Mouse (Mus musculus) midbrain, embryonic 11.5 days (tissue): Measurements from ENCODE around the gene Sipa1. TPM values are rescaled to one million over a fixed set of nuclear protein-coding genes. Genes with fewer than 3 reads are reported as not detected.

Source experiments
- ATAC-seq: fragments of 200-750 bp; cut with Nextera tagmentation; 2 replicates; pipeline ENCODE4 v1.8.0; 2017; ENCODE audit warnings: moderate TSS enrichment, moderate library complexity; ENCODE audit not compliant: low FRiP score
- DNase-seq: peaks from one replicate; pipeline ENCODE4 v3.0.0; 2015; ENCODE audit warnings: low spot score; ENCODE audit errors: missing footprints
- H3K27ac ChIP-seq: fragments of 300-500 bp; sonication (generic); 2 replicates; pipeline ENCODE4 v1.5.1; 2014; ENCODE audit warnings: low read depth, low read length
- H3K27me3 ChIP-seq: fragments of 300-500 bp; sonication (generic); 2 replicates; pipeline ENCODE4 v1.6.1; 2014; ENCODE audit warnings: mild to moderate bottlenecking, low read length, moderate library complexity, mixed read lengths; ENCODE audit not compliant: control insufficient read depth, insufficient read depth
- H3K36me3 ChIP-seq: fragments of 300-500 bp; sonication (generic); 2 replicates; pipeline ENCODE4 v1.6.1; 2014; ENCODE audit warnings: mild to moderate bottlenecking, low read length, moderate library complexity, mixed read lengths; ENCODE audit not compliant: control insufficient read depth, insufficient read depth
- H3K4me1 ChIP-seq: fragments of 300-500 bp; sonication (generic); 2 replicates; pipeline ENCODE4 v1.6.1; 2014; ENCODE audit warnings: low read length; ENCODE audit not compliant: control insufficient read depth, insufficient read depth
- H3K4me2 ChIP-seq: fragments of 300-500 bp; sonication (generic); 2 replicates; pipeline ENCODE4 v1.6.1; 2014; ENCODE audit warnings: mild to moderate bottlenecking, moderate library complexity
- H3K4me3 ChIP-seq: fragments of 300-500 bp; sonication (generic); 2 replicates; pipeline ENCODE4 v1.5.1; 2014; ENCODE audit warnings: low read depth, low read length
- H3K9ac ChIP-seq: fragments of 300-500 bp; sonication (generic); 2 replicates; pipeline ENCODE4 v1.6.1; 2014; ENCODE audit warnings: low read length
- H3K9me3 ChIP-seq: fragments of 300-500 bp; sonication (generic); 2 replicates; pipeline ENCODE4 v1.6.1; 2016; ENCODE audit warnings: low read length; ENCODE audit not compliant: control insufficient read depth
- WGBS: fragments of 180-500 bp; shearing (Covaris S2); extraction: QIAGEN DNeasy Blood & Tissue Kit; methylation state at CpG from one replicate; pipeline ENCODE4 v1.1.7; 2014; 5-methylcytosine and 5-hydroxymethylcytosine counted together
- polyA plus RNA-seq: library from polyadenylated mRNA; unstranded; fragments of >200 nt; fragmentation: Nextera tagmentation; extraction: Ambion mirVana; gene quantifications from 2 replicates; pipeline ENCODE4 v1.2.1, GENCODE M21; 2014

The Sipa1 gene
- polyA plus RNA-seq, 1 experiment from 2014 or later, result 10.9 TPM

DNA sequence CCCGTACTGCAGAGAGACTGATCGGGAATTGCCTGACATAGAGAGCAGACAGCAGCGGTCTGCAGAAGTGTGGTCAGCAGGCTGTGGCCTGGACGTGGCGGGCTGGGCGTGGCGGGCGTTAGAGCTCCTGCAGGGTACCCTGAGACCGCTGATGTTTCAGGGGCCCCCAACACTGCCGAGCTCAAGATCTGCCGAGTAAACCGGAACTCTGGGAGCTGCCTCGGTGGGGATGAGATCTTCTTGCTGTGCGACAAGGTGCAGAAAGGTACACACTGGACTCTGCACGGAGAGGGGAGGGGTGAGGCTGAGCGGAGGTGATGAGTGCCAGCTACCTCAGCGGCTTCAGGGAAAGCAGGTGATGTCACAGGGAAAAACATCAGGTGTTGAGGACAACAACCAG, 22.5 kb downstream of the Sipa1 start:
- H3K36me3 ChIP-seq, result peaks cover 22% of the 10 kb centered on the region

DNA sequence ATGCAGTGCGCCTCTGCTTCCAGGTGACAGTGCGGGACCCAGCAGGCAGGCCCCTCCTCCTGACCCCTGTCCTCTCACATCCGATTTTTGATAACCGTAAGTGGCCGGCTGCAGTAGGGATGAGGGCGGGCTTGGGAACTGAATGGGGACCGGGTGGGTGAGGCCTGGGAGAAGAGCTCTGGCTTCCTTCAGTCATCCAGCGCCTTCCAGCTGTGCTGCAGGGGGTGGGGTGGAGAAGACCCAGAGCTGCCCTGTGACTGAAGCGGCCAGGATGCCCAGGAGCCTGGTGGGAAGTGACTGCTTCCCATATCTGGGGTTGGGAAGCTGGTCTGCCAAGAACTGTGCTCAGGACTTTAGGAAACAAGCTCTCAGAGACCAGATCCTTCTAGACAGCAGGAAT, 23.2 kb downstream of the Sipa1 start:
- ATAC-seq, result no peak
- Histone ChIP-seq H3K27ac (no peak overlapping the region), H3K27me3 (no peaks in the 10 kb centered on the region), H3K36me3 (peaks cover 22% of the 10 kb centered on the region), H3K4me2 (no peak overlapping the region), H3K9me3 (no peaks in the 10 kb centered on the region), H3K4me1 (peaks cover 14% of the 10 kb centered on the region), H3K9ac (no peak overlapping the region), H3K4me3 (no peak overlapping the region)
- 79% methylated on average over 9 of the region's 9 CpGs for WGBS
- DNase-seq, result no peak

More for the DNA sequence above, 22.5 kb downstream of the Sipa1 start:
- Histone ChIP-seq H3K27me3 (no peaks in the 10 kb centered on the region), H3K4me1 (peaks cover 14% of the 10 kb centered on the region), H3K9ac (no peak overlapping the region), H3K27ac (no peak overlapping the region), H3K4me2 (no peak overlapping the region), H3K4me3 (no peak overlapping the region), H3K9me3 (no peaks in the 10 kb centered on the region)
- ATAC-seq, result no peak
- no peak for DNase-seq
- 96% methylated on average over 17 of the region's 17 CpGs for WGBS

DNA sequence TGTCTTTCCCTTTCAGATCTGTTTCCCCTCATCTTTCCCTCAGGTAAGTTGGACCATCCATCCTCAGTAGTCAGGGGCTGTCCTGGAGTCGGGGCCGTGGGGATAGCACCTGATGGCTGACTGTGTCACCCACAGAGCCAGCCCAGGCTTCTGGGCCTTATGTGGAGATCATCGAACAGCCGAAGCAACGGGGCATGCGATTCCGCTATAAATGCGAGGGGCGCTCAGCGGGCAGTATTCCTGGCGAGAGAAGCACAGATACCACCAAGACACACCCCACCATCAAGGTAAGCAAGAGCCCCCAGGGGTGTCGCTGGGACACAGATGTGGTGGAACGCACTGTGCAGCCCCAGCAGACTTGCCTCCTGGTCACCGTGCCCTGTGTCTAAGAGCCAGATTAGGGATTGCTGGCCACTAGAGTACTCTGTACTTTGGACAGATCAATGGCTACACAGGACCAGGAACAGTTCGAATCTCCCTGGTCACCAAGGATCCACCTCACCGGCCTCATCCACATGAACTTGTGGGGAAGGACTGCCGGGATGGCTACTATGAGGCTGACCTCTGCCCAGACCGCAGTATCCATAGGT, 25.0 kb downstream of the Sipa1 start:
- no peak overlapping the region for H3K27ac ChIP-seq
- H3K9ac ChIP-seq, result peak overlapping the region; percentile 87
- DNase-seq (no peak), ATAC-seq (no peak)
- peak overlapping the region; percentile 86 for H3K4me2 ChIP-seq
- no peaks in the 10 kb centered on the region for H3K9me3 ChIP-seq
- 91% methylated on average over 18 of the region's 18 CpGs for WGBS
- peak overlapping the region; percentile 80 for H3K4me3 ChIP-seq
- H3K4me1 ChIP-seq, result peaks cover 14% of the 10 kb centered on the region
- no peaks in the 10 kb centered on the region for H3K27me3 ChIP-seq
- H3K36me3 ChIP-seq, result peaks cover 19% of the 10 kb centered on the region

DNA sequence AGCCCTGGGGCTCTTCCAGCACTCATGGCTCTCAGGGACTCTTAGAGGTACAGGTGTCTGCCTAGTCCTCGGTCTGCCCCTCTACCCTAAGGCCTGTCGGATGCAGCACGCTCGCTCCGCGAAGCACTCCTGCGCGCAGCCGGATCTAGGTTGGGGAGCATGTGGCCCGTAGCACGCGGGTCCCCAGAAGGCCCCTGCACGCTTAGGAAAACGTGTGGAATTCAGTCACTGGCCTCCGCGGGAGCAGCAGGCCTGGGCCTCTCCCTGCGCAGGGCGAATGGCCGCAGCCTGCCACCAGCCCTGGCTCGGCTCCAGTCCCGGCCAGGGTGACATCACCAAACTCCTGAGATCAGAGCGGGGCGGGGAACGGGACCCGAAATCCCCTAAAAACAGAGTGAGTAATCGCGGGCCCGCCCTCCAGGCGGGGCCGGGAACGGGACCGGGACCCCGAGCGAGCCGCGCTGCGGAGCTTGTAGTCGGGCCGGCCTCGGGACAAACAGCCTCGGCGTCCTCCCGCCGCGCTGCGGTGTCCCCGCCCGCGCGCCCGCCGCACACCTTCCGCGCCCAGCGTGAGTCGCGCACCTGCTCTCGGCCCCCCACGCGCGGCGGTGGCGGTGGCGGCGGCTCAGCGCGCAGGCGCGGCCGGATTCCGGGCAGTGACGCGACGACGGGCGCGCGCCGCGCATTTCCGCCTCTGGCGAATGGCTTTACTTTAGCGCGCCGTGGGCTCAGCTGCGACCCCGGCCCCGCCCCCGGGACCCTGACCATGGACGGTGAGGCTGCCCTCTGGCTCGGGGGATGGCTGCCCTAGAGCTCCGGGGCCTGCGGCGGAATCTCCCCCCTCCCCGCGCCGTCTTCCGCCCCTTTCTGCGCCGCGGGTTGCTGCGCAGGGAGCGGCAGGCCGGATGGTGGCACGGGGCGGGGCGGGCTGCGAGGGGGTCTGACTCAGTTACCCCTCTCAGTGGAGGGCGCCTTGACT, 26.1 kb downstream of the Sipa1 start, which contains the start of gene Rela:
Gene Rela (plus strand): TSS at position 415 of the 979 bp plus-strand sequence.
- WGBS, result under 1% methylated on average over 91 of the region's 109 CpGs
- Histone ChIP-seq H3K27me3 (no peaks in the 10 kb centered on the region), H3K9ac (peak within 1 kb of the TSS; percentile 87), H3K9me3 (no peaks in the 10 kb centered on the region), H3K36me3 (peaks cover 16% of the 10 kb centered on the region), H3K4me3 (peak within 1 kb of the TSS; percentile 80), H3K4me1 (peaks cover 14% of the 10 kb centered on the region), H3K4me2 (peak within 1 kb of the TSS; percentile 86), H3K27ac (peak within 1 kb of the TSS; percentile 73)
- peak; percentile 98 for DNase-seq
- peak; percentile 89 for ATAC-seq

DNA sequence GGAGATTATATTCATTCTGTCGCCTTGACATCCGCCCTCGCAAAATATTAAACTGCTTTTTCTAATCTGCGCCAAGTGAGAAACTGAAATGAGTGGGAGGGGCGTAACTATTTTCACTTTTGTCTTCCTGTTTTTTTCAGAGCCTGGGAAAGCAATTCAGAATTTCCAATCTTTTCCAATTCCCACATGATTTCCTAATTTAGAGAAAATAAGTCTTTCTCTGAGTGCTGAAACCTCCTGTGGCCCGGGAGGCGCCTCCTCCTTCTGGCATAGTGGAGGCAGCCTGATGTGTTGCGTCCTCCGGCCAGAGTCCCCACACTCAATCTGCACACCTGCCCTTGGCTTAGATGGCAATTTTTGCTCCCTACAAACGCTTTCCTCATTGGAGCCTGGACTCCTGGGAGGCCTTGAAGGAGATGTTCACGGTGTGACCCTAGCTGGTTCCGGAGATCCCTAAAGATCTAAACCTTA, 26.9 kb downstream of the Sipa1 start:
- H3K27ac ChIP-seq, result peak overlapping the region; percentile 73
- WGBS, result 44% methylated on average over 12 of the region's 12 CpGs
- H3K36me3 ChIP-seq, result peaks cover 12% of the 10 kb centered on the region
- H3K9ac ChIP-seq, result peak overlapping the region; percentile 87
- H3K27me3 ChIP-seq, result no peaks in the 10 kb centered on the region
- peak overlapping the region; percentile 80 for H3K4me3 ChIP-seq
- ATAC-seq (peak; percentile 6; the same call in 1 of the 2 replicates), DNase-seq (no peak)
- H3K9me3 ChIP-seq, result no peaks in the 10 kb centered on the region
- H3K4me1 ChIP-seq, result peaks cover 14% of the 10 kb centered on the region
- peak overlapping the region; percentile 86 for H3K4me2 ChIP-seq

DNA sequence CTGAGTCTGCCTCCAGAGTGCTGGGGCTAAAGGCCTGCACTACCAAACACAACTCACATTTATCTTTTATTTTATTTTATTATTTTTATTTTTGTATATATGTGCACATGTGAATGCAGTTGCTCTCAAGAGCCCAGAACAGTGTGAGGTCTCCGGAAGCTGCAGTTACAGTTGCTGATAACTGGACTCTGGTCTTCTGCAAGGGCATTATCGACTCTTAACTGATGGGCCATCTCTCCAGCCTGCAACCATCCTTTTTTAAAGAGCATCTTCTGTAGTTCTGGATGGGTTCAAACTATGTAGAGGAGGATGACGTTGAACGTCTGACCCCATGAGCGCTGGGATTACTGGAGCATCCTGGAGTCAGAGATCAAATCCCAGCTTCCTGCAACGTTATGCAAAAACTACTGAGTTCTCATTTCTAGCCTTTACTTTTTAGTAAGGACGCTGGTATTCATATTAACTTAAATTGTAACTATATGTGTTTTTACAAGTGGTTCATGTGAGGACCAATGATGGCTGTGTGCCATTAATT, 27.4 kb downstream of the Sipa1 start:
- Histone ChIP-seq H3K27ac (no peak overlapping the region), H3K9ac (peak overlapping the region; percentile 87; the same call in 1 of the 2 replicates), H3K9me3 (no peaks in the 10 kb centered on the region), H3K27me3 (no peaks in the 10 kb centered on the region), H3K36me3 (peaks cover 7% of the 10 kb centered on the region), H3K4me1 (peaks cover 14% of the 10 kb centered on the region), H3K4me2 (peak overlapping the region; percentile 86; the same call in 1 of the 2 replicates), H3K4me3 (no peak overlapping the region)
- ATAC-seq (no peak), DNase-seq (no peak)
- WGBS, result 82% methylated on average over 7 of the region's 7 CpGs

DNA sequence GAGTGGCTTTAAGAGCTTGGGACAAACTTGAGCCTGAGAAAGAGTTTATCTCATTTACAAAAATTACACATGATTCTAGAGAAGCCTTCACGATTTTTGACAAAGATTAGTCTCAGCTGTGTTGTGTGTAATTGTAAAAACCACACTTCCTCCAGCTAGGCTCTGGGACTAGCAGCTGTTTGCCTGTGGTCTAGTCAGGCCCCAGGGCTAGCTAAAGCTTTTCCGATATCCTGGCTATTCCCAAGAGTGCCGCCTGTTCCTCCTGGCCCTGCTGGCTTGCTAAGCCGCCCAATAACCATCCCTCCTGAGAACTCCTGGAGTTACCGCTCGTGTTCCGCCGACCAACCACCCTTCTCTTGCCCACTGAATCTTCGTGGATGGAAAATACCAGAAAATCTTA, 31.4 kb downstream of the Sipa1 start:
- ATAC-seq (no peak), DNase-seq (no peak)
- H3K9me3 ChIP-seq, result no peaks in the 10 kb centered on the region
- H3K9ac ChIP-seq, result no peak overlapping the region
- H3K36me3 ChIP-seq, result no peaks in the 10 kb centered on the region
- H3K27ac ChIP-seq, result no peak overlapping the region
- H3K27me3 ChIP-seq, result no peaks in the 10 kb centered on the region
- H3K4me2 ChIP-seq, result no peak overlapping the region
- H3K4me3 ChIP-seq, result no peak overlapping the region
- peaks cover 8% of the 10 kb centered on the region for H3K4me1 ChIP-seq
- 78% methylated on average over 9 of the region's 9 CpGs for WGBS

DNA sequence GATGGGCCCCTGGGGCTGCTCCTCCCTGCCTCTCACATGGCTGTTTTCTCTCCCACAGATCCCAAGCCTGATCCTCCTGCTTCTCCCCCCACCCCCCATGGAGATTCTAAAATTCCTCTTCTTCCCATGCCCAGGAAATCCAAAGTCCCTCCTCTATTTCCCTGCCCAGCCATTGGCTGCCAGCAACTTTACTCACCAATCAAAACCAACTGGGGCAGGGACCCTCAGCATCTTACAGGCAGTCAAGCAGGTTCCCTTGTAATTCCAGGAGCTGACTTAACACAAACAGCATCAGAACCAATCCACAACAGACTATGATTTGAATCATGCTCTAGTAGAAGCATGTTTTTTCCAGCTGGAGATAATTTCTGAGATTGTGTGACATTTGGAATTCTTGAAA, 33.6 kb downstream of the Sipa1 start:
- ATAC-seq (no peak), DNase-seq (no peak)
- H3K4me1 ChIP-seq, result no peaks in the 10 kb centered on the region
- H3K36me3 ChIP-seq, result no peaks in the 10 kb centered on the region
- no peaks in the 10 kb centered on the region for H3K27me3 ChIP-seq
- H3K9ac ChIP-seq, result no peak overlapping the region
- no peak overlapping the region for H3K27ac ChIP-seq
- no peak overlapping the region for H3K4me2 ChIP-seq
- H3K9me3 ChIP-seq, result no peaks in the 10 kb centered on the region
- no peak overlapping the region for H3K4me3 ChIP-seq

DNA sequence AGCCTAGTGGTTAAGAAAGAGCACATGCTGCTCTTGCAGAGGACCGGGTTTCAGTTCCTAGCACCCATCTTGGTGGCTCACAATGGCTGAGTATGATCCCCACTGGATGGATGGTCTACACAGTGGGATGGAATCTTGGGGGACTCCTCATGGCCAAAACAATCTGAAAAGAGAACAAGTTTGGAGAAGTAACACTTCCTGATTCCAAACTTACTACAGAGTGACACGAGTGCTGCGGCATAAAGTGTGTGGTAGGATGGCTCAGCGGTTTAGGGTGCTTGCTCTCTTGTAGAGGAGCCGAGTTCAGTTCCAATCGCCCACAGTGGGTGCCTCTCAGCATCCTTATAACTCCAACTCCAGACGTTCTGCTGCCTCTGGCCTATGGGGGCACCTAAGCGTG, 38.2 kb downstream of the Sipa1 start:
- WGBS, result 84% methylated on average over 8 of the region's 8 CpGs
- no peak overlapping the region for H3K9ac ChIP-seq
- DNase-seq, result no peak
- H3K4me1 ChIP-seq, result no peaks in the 10 kb centered on the region
- H3K27me3 ChIP-seq, result no peaks in the 10 kb centered on the region
- no peaks in the 10 kb centered on the region for H3K9me3 ChIP-seq
- no peak overlapping the region for H3K4me3 ChIP-seq
- no peaks in the 10 kb centered on the region for H3K36me3 ChIP-seq
- H3K27ac ChIP-seq, result no peak overlapping the region
- ATAC-seq, result no peak
- no peak overlapping the region for H3K4me2 ChIP-seq
